Mouse (Mus musculus): ENCODE data around the gene Pcgf3. TPM values are rescaled to one million over a fixed set of nuclear protein-coding genes. Genes with fewer than 3 reads are reported as not detected.

The Pcgf3 gene
- polyA plus RNA-seq, 1 experiment from 2014 or later = 33.9 TPM

DNA sequence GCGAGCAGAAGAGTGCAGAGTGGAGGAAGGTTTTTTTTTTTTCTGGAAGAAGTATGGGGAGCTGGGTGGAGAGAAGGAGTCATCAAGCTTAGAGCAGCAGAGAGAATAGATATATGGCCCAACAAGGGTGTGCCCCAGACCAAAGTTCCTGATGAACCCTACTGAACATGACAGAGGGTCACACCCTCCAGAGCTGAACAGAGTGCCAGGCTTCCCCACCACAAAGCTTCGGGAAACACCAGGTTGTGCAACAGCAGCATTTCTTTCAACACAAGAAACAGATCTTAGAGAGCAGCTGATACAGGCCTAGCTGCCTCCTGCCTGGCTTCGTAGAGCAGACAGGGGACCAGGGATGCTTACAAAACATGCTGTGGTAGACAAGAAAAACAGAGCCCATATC is 14.1 kb upstream of the Pcgf3 start:
- no peaks in the 10 kb centered on the region for H3K9me3 ChIP-seq (ENCODE audit: control insufficient read depth, low read length)
- ATAC-seq (ENCODE audit: low read depth) = no peak

GRCm38 (mm10) chr5:108447857-108448256 is 13.2 kb upstream of the Pcgf3 start:
- Histone ChIP-seq H3K27me3 (ENCODE audit: control insufficient read depth, insufficient read depth, low read length) (peaks cover 3% of the 10 kb centered on the region; the same call in 1 of the 2 replicates), H3K4me2 (ENCODE audit: low read depth, low read length) (no peak overlapping the region), H3K27ac (ENCODE audit: low read depth, low read length) (no peak overlapping the region), H3K9ac (replicated peaks; ENCODE audit: low read depth, low read length) (no peak overlapping the region), H3K4me3 (ENCODE audit: low read depth, low read length) (no peak overlapping the region), H3K36me3 (ENCODE audit: control insufficient read depth, insufficient read depth, low read length) (no peaks in the 10 kb centered on the region), H3K9me3 (ENCODE audit: control insufficient read depth, low read length) (no peaks in the 10 kb centered on the region), H3K4me1 (ENCODE audit: control insufficient read depth, insufficient read depth, low read length) (0 out of 2 replicates have a peak, but pooled peaks cover 3% of the 10 kb centered on the region)
- no peak for ATAC-seq (ENCODE audit: low read depth)
- WGBS = 80% methylated on average over 7 of the region's 7 CpGs

More for the DNA sequence above, 14.1 kb upstream of the Pcgf3 start:
- Histone ChIP-seq H3K27me3 (ENCODE audit: control insufficient read depth, insufficient read depth, low read length) (peaks cover 3% of the 10 kb centered on the region; the same call in 1 of the 2 replicates), H3K4me2 (ENCODE audit: low read depth, low read length) (no peak overlapping the region), H3K4me3 (ENCODE audit: low read depth, low read length) (no peak overlapping the region), H3K36me3 (ENCODE audit: control insufficient read depth, insufficient read depth, low read length) (no peaks in the 10 kb centered on the region), H3K9ac (replicated peaks; ENCODE audit: low read depth, low read length) (no peak overlapping the region), H3K4me1 (ENCODE audit: control insufficient read depth, insufficient read depth, low read length) (0 out of 2 replicates have a peak, but pooled peaks cover 3% of the 10 kb centered on the region), H3K27ac (ENCODE audit: low read depth, low read length) (no peak overlapping the region)
- WGBS = 91% methylated on average over 3 of the region's 3 CpGs

DNA sequence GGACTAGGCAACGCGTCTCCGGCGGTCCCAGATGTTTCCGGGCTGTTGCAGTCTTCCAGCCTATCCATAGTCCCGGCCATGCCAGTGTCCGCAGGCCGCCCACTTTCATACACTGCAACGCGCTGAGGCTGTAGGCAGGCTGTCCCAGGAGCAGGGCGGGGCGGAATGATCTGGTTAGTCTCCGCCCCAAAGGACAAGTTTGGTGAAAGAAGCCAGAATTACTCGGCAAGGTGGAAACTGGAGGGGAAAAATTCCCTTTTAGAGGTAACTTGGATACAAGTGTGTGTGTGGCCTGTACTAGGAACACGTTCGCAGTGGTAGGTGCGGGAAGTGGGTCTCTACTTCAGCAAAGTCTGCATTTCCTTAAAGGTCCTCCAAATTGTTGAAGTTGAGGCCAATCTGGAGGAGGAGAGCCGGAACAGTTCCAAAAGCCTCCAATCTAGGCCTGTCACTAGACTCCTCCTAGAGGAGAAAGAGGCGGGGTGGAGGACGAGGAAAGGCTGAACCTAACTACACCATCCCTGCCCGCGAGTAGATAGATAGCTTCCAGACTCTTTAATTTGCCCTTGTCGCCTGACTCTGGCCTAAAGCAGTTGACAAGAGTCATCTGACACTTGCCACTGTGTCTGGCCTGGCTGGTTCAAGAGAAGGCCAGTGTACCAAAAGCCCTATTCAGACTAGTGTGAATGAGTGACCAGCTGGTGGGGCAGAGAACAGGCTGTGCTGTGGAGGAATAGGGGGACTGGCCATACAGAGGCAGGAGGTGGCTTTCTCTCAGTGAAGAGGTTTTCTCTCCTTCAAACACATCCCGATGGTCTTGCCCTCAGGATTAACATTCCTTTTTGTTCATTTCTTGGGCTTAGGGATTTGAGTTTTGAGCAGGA is 12.0 kb upstream of the Pcgf3 start, which contains the start of gene Mfsd7a:
Gene Mfsd7a (minus strand): TSS at position 107 of the 884 bp plus-strand sequence.
- WGBS = 15% methylated on average over 24 of the region's 24 CpGs
- peak; percentile 63; the same call in 1 of the 2 replicates for ATAC-seq (ENCODE audit: low read depth)
- Histone ChIP-seq H3K4me3 (ENCODE audit: low read depth, low read length) (0 out of 2 replicates have a peak within 1 kb of the TSS, but pooled peaks have one; percentile 18), H3K4me2 (ENCODE audit: low read depth, low read length) (peak within 1 kb of the TSS; percentile 45), H3K27ac (ENCODE audit: low read depth, low read length) (no peak within 1 kb of the TSS), H3K27me3 (ENCODE audit: control insufficient read depth, insufficient read depth, low read length) (peaks cover 3% of the 10 kb centered on the region; the same call in 1 of the 2 replicates), H3K9me3 (ENCODE audit: control insufficient read depth, low read length) (no peaks in the 10 kb centered on the region), H3K4me1 (ENCODE audit: control insufficient read depth, insufficient read depth, low read length) (0 out of 2 replicates have a peak, but pooled peaks cover 3% of the 10 kb centered on the region), H3K9ac (replicated peaks; ENCODE audit: low read depth, low read length) (0 out of 2 replicates have a peak within 1 kb of the TSS, but pooled peaks have one; percentile 11), H3K36me3 (ENCODE audit: control insufficient read depth, insufficient read depth, low read length) (no peaks in the 10 kb centered on the region)

GRCm38 (mm10) chr5:108450837-108451540 is 10.0 kb upstream of the Pcgf3 start:
- ATAC-seq (ENCODE audit: low read depth) = no peak
- H3K9ac ChIP-seq (replicated peaks; ENCODE audit: low read depth, low read length) = no peak overlapping the region
- no peak overlapping the region for H3K4me2 ChIP-seq (ENCODE audit: low read depth, low read length)
- WGBS = 85% methylated on average over 8 of the region's 8 CpGs
- H3K9me3 ChIP-seq (ENCODE audit: control insufficient read depth, low read length) = no peaks in the 10 kb centered on the region
- 0 out of 2 replicates have a peak, but pooled peaks cover 3% of the 10 kb centered on the region for H3K4me1 ChIP-seq (ENCODE audit: control insufficient read depth, insufficient read depth, low read length)
- no peaks in the 10 kb centered on the region for H3K36me3 ChIP-seq (ENCODE audit: control insufficient read depth, insufficient read depth, low read length)
- no peak overlapping the region for H3K4me3 ChIP-seq (ENCODE audit: low read depth, low read length)
- H3K27ac ChIP-seq (ENCODE audit: low read depth, low read length) = no peak overlapping the region
- H3K27me3 ChIP-seq (ENCODE audit: control insufficient read depth, insufficient read depth, low read length) = peaks cover 3% of the 10 kb centered on the region; the same call in 1 of the 2 replicates

DNA sequence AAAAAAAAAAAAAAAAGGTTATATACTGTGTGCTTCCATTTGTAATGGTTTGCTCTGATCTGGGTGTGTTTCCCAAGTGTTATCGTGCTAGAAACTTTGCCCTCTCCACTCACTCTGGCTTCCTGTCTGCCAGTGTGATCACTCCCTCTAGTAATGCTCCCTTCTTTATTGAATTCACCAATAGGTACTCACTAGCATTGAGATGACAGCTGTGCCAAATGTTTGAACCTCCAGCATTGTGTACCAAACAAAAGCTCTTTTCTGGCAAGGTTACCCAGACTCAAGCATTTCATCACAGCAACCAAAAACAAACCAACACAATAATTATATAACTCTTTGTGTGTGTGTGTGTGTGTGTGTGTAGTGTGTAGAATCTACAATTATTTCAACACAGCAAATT is 9.4 kb upstream of the Pcgf3 start:
- H3K4me3 ChIP-seq (ENCODE audit: low read depth, low read length) = no peak overlapping the region
- WGBS = 96% methylated on average over 1 of the region's 1 CpGs
- H3K4me1 ChIP-seq (ENCODE audit: control insufficient read depth, insufficient read depth, low read length) = 0 out of 2 replicates have a peak, but pooled peaks cover 3% of the 10 kb centered on the region
- no peak for ATAC-seq (ENCODE audit: low read depth)
- peaks cover 3% of the 10 kb centered on the region; the same call in 1 of the 2 replicates for H3K27me3 ChIP-seq (ENCODE audit: control insufficient read depth, insufficient read depth, low read length)
- no peak overlapping the region for H3K9ac ChIP-seq (replicated peaks; ENCODE audit: low read depth, low read length)
- H3K4me2 ChIP-seq (ENCODE audit: low read depth, low read length) = no peak overlapping the region
- no peaks in the 10 kb centered on the region for H3K9me3 ChIP-seq (ENCODE audit: control insufficient read depth, low read length)
- no peaks in the 10 kb centered on the region for H3K36me3 ChIP-seq (ENCODE audit: control insufficient read depth, insufficient read depth, low read length)
- H3K27ac ChIP-seq (ENCODE audit: low read depth, low read length) = no peak overlapping the region

GRCm38 (mm10) chr5:108452422-108452821 is 8.6 kb upstream of the Pcgf3 start:
- ATAC-seq (ENCODE audit: low read depth) = no peak
- Histone ChIP-seq H3K9me3 (ENCODE audit: control insufficient read depth, low read length) (no peaks in the 10 kb centered on the region), H3K27me3 (ENCODE audit: control insufficient read depth, insufficient read depth, low read length) (peaks cover 3% of the 10 kb centered on the region; the same call in 1 of the 2 replicates), H3K9ac (replicated peaks; ENCODE audit: low read depth, low read length) (no peak overlapping the region), H3K4me2 (ENCODE audit: low read depth, low read length) (no peak overlapping the region), H3K4me1 (ENCODE audit: control insufficient read depth, insufficient read depth, low read length) (0 out of 2 replicates have a peak, but pooled peaks cover 3% of the 10 kb centered on the region), H3K36me3 (ENCODE audit: control insufficient read depth, insufficient read depth, low read length) (no peaks in the 10 kb centered on the region), H3K4me3 (ENCODE audit: low read depth, low read length) (no peak overlapping the region), H3K27ac (ENCODE audit: low read depth, low read length) (no peak overlapping the region)
- WGBS = 88% methylated on average over 1 of the region's 1 CpGs

- H3K36me3 ChIP-seq (ENCODE audit: control insufficient read depth, insufficient read depth, low read length) = no peaks in the 10 kb centered on the region
- 35% methylated on average over 3 of the region's 3 CpGs for WGBS
- no peaks in the 10 kb centered on the region for H3K4me1 ChIP-seq (ENCODE audit: control insufficient read depth, insufficient read depth, low read length)
Measured at GRCm38 (mm10) chr5:108454094-108454493, 6.9 kb upstream of the Pcgf3 start.

DNA sequence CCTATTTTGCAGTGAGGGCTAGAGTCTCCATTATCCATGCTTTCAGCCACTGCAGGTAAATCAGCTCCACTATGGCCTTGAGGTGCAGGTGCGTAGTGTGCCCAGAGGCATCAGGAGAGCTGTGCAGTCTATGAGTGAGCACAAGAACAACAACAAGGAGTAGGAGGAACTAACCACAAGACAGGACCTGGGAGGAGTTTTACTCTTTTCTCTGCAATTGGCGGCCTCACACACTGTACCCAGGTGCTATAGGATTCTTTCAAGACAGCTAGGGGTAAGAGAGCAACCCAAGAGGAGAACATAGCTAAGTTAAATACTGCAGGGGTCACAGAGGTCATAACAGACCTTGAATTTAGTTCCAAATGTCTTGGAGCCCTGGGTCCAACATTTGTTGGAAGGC is 2.3 kb upstream of the Pcgf3 start:
- Histone ChIP-seq H3K9ac (replicated peaks; ENCODE audit: low read depth, low read length) (no peak overlapping the region), H3K4me3 (ENCODE audit: low read depth, low read length) (no peak overlapping the region), H3K27me3 (ENCODE audit: control insufficient read depth, insufficient read depth, low read length) (peaks cover 3% of the 10 kb centered on the region; the same call in 1 of the 2 replicates), H3K36me3 (ENCODE audit: control insufficient read depth, insufficient read depth, low read length) (no peaks in the 10 kb centered on the region), H3K4me2 (ENCODE audit: low read depth, low read length) (no peak overlapping the region), H3K27ac (ENCODE audit: low read depth, low read length) (no peak overlapping the region), H3K4me1 (ENCODE audit: control insufficient read depth, insufficient read depth, low read length) (peaks cover 17% of the 10 kb centered on the region), H3K9me3 (ENCODE audit: control insufficient read depth, low read length) (no peaks in the 10 kb centered on the region)
- 81% methylated on average over 2 of the region's 2 CpGs for WGBS
- ATAC-seq (ENCODE audit: low read depth) = no peak

More at GRCm38 (mm10) chr5:108454094-108454493, 6.9 kb upstream of the Pcgf3 start:
- Histone ChIP-seq H3K9ac (replicated peaks; ENCODE audit: low read depth, low read length) (no peak overlapping the region), H3K4me3 (ENCODE audit: low read depth, low read length) (no peak overlapping the region), H3K4me2 (ENCODE audit: low read depth, low read length) (no peak overlapping the region), H3K27ac (ENCODE audit: low read depth, low read length) (no peak overlapping the region), H3K27me3 (ENCODE audit: control insufficient read depth, insufficient read depth, low read length) (no peaks in the 10 kb centered on the region), H3K9me3 (ENCODE audit: control insufficient read depth, low read length) (no peaks in the 10 kb centered on the region)
- ATAC-seq (ENCODE audit: low read depth) = no peak
